Mouse (Mus musculus): ENCODE data around the gene Plxnc1. TPM values are rescaled to one million over a fixed set of nuclear protein-coding genes. Genes with fewer than 3 reads are reported as not detected.

The Plxnc1 gene
- polyA plus RNA-seq, 1 experiment = 82.8 TPM

DNA sequence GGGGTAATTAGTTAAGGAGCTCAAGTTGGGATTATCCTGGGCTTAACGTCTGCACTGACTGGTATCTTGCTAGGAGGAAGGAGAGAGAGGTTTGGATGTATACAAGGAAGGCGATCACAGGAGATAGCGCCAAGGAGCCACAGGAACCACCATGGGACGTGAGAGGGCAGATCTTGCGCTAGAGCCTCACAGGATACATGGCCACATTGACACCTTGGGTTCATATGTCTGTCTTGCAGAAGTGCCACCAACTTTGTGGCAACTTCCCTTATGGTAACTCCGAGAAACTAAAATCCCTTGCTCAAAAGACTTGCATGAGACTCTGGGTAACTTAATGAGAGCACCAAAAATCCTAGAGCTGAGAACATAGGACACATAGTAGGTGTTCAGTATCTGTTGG, 47.7 kb downstream of the Plxnc1 start:
- Histone ChIP-seq H3K4me1 (ENCODE audit: control insufficient read depth, insufficient read depth, low read length) (peaks cover 6% of the 10 kb centered on the region), H3K4me3 (ENCODE audit: insufficient read depth, low read length) (no peak overlapping the region), H3K27ac (ENCODE audit: insufficient read depth, low read depth, low read length) (no peak overlapping the region)
- TF ChIP-seq POLR2A (IDR thresholded peaks at IDR 0.05; ENCODE audit: borderline replicate concordance, low read depth, low read length) (no peak), CTCF (IDR thresholded peaks at IDR 0.05; ENCODE audit: low read depth, low read length) (no peak)

DNA sequence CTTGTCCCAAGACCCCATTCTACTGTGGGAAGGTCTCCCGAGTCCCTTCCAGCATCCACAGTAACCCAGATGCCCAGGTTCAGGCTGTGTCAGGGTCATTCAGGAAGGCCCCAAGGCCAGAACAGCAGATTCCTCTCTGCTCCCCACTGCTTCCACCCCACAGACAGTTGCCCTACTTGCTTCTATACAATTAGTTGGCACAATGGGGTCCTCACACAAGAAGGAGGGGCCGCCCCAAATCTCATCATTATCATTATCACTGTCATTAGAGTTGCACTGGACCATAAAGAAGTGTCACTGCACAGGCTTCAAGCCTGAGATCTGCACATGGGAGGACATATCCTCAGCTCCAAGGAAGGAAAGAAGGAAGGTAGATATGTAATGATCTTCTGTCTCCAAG, 48.3 kb downstream of the Plxnc1 start:
- no peak for TF ChIP-seq CTCF (IDR thresholded peaks at IDR 0.05; ENCODE audit: low read depth, low read length)
- TF ChIP-seq POLR2A (IDR thresholded peaks at IDR 0.05; ENCODE audit: borderline replicate concordance, low read depth, low read length) = no peak
- no peak overlapping the region for H3K27ac ChIP-seq (ENCODE audit: insufficient read depth, low read depth, low read length)
- peaks cover 7% of the 10 kb centered on the region for H3K4me1 ChIP-seq (ENCODE audit: control insufficient read depth, insufficient read depth, low read length)
- no peak overlapping the region for H3K4me3 ChIP-seq (ENCODE audit: insufficient read depth, low read length)

DNA sequence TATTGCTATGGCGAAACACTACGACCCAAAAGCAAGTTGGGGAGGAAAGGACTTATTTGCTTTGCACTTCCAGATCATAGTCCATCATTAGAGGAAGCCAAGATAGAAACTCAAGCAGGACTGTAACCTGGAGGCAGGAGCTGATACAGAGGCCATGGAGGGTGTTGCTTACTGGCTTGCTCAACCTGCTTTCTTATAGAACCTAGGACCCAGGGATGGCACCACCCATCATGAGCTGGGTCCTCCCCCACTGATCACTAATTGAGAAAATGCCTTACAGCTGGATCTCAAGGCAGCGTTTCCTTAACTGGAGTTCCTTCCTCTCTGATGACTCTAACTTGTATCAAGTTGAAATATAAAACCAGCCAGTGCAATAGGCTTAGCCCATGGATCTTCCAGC, 48.8 kb downstream of the Plxnc1 start:
- no peak overlapping the region for H3K27ac ChIP-seq (ENCODE audit: insufficient read depth, low read depth, low read length)
- no peak overlapping the region for H3K4me3 ChIP-seq (ENCODE audit: insufficient read depth, low read length)
- peaks cover 7% of the 10 kb centered on the region for H3K4me1 ChIP-seq (ENCODE audit: control insufficient read depth, insufficient read depth, low read length)
- TF ChIP-seq POLR2A (IDR thresholded peaks at IDR 0.05; ENCODE audit: borderline replicate concordance, low read depth, low read length) (no peak), CTCF (IDR thresholded peaks at IDR 0.05; ENCODE audit: low read depth, low read length) (no peak)

DNA sequence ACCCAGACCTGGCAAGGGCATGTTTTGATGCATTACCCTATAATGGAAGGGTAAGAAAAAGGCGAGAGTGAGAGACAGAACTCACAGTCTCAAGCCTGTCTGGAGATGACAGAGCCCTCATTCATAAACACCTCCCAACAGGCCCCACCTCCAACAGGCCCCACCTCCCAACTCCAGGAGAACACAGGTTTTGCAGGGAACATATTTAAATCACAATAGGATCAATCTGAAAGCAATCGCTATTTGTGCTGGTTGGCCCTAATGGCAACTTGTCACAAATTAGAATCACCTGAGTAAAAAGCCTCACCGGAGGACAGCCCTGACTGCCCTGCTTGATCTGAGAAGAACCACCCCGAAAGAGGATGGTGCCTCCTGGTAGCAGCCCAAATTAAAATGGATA, 54.9 kb downstream of the Plxnc1 start:
- H3K4me3 ChIP-seq (ENCODE audit: insufficient read depth, low read length) = no peak overlapping the region
- no peak overlapping the region for H3K27ac ChIP-seq (ENCODE audit: insufficient read depth, low read depth, low read length)
- H3K4me1 ChIP-seq (ENCODE audit: control insufficient read depth, insufficient read depth, low read length) = peaks cover 7% of the 10 kb centered on the region
- TF ChIP-seq CTCF (IDR thresholded peaks at IDR 0.05; ENCODE audit: low read depth, low read length) (no peak), POLR2A (IDR thresholded peaks at IDR 0.05; ENCODE audit: borderline replicate concordance, low read depth, low read length) (no peak)

DNA sequence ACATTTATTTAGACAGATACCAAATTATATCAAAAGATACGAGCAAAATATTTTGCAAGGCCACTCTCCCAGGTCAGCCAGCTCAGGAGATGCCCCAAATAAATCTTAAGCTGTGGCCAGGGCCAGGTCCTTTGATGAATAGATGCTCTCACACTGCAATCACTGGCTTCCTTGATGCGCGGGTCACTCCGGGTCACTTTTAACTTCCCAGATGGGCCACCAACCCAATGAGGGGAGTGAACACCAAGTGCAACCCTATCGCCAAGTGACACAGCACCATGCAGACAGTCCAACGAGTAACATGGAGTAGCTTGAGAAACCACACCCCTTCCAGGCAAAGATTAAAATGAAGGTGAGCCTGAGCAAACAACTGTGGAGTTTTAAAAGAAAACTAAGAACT, 61.4 kb downstream of the Plxnc1 start:
- TF ChIP-seq CTCF (IDR thresholded peaks at IDR 0.05; ENCODE audit: low read depth, low read length) (no peak), POLR2A (IDR thresholded peaks at IDR 0.05; ENCODE audit: borderline replicate concordance, low read depth, low read length) (no peak)

DNA sequence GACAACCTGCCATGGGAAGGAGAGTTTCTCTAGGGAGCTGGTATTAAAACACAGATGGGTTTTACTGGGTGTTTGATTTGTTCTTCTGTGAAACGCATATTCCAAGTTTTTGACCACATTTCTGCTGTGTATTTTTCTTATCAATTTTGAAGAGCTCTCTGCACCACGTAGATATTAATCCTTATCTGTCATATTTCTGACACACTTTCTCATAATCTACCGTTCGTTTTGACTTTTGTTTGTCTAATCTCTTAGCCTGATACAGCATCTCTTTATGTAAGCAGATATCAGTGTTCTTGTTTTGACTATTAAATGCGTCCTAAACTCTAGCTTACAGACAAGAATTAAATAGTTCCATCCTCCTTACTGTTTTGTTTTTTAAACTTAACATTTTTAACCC, 73.1 kb downstream of the Plxnc1 start:
- TF ChIP-seq CTCF (IDR thresholded peaks at IDR 0.05; ENCODE audit: low read depth, low read length) = no peak
- no peak for TF ChIP-seq POLR2A (IDR thresholded peaks at IDR 0.05; ENCODE audit: borderline replicate concordance, low read depth, low read length)
- no peaks in the 10 kb centered on the region for H3K4me1 ChIP-seq (ENCODE audit: control insufficient read depth, insufficient read depth, low read length)
- H3K27ac ChIP-seq (ENCODE audit: insufficient read depth, low read depth, low read length) = no peak overlapping the region
- H3K4me3 ChIP-seq (ENCODE audit: insufficient read depth, low read length) = no peak overlapping the region

More for the DNA sequence above, 61.4 kb downstream of the Plxnc1 start:
- no peak overlapping the region for H3K27ac ChIP-seq (ENCODE audit: insufficient read depth, low read depth, low read length)
- no peaks in the 10 kb centered on the region for H3K4me1 ChIP-seq (ENCODE audit: control insufficient read depth, insufficient read depth, low read length)
- no peak overlapping the region for H3K4me3 ChIP-seq (ENCODE audit: insufficient read depth, low read length)

DNA sequence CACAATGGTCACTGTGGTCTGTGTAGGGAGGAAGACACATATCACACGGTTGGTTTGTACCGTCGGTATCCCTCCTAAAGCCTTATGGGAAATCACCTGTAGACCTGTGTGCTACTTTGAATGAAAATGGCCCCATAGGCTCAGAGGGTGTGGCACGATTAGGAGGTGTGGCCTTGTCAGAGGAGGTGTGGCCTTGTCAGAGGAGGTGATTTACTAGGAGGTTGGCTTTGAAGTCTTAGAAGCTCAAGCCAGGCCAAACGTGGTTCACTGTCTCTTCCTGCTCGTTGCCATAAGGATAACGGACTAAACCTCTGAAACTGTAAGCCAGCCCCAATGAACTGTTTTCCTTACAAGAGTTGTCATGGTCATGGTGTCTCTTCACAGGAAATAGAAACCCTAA, 73.5 kb downstream of the Plxnc1 start:
- Histone ChIP-seq H3K4me1 (ENCODE audit: control insufficient read depth, insufficient read depth, low read length) (no peaks in the 10 kb centered on the region), H3K27ac (ENCODE audit: insufficient read depth, low read depth, low read length) (no peak overlapping the region)
- no peak for TF ChIP-seq POLR2A (IDR thresholded peaks at IDR 0.05; ENCODE audit: borderline replicate concordance, low read depth, low read length)
- no peak for TF ChIP-seq CTCF (IDR thresholded peaks at IDR 0.05; ENCODE audit: low read depth, low read length)

DNA sequence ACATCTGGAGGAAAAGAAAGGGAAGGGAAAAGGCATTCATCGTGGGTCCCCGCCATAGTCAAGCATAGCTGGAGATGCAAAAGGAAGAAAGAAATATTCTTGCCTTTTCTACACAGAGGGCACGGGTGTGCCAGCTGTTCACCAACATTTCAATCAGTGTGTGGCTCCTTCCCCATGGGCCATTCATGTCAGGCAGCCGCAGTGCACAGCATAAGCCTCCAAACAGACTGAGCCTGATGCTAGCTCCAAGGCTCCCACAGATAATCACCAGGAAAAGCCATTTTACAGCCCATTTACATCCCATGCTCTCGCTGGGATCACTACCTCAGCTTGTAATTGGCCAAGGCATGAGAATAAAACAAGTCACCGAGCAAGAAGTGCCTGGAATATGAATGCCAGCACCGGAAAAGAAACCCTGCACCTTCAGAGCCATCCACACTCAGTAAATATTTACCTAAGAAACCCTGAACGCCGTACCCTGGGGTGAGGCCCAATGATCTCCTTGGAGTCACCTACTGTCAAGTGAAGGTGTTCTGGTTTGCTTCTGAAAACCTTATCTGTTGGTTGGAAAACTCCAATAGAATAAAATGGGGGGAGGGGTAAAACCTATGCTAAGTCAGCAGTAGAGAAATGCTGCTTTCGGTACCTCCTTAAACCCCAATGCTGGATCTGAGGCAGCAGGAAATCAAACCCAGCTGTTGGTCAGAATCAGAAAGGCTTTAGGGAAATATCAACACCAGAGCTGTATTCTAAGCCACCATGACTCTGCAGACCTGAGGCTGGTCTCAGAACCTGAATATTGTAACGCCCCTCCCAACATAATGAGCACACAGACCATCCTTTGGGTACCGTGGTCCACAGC, 77.4 kb downstream of the Plxnc1 start:
- H3K27ac ChIP-seq (ENCODE audit: insufficient read depth, low read depth, low read length) = no peak overlapping the region
- TF ChIP-seq CTCF (IDR thresholded peaks at IDR 0.05; ENCODE audit: low read depth, low read length) = no peak
- no peak for TF ChIP-seq POLR2A (IDR thresholded peaks at IDR 0.05; ENCODE audit: borderline replicate concordance, low read depth, low read length)
- H3K4me1 ChIP-seq (ENCODE audit: control insufficient read depth, insufficient read depth, low read length) = no peaks in the 10 kb centered on the region
- H3K4me3 ChIP-seq (ENCODE audit: insufficient read depth, low read length) = no peak overlapping the region

More for the DNA sequence above, 73.5 kb downstream of the Plxnc1 start:
- H3K4me3 ChIP-seq (ENCODE audit: insufficient read depth, low read length) = no peak overlapping the region

DNA sequence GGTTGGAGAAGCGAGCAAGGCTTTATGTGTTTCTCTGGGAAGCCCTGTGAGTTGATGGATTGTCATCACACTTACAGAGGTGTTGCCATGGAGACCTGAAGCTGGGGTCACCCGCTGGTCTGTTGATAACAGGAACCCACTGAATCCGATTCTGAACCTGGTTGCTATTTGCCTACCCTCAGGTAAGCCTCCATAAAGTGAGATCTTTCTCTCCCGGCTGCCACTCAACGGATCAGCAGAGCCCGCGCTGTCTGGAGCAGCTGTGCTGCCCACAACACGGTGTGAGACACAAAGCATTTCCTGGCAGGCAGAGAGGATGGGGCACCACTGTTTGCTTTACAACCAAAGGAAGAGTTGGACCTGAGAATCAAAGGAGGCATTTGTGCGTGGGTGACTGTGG, 79.4 kb downstream of the Plxnc1 start:
- Histone ChIP-seq H3K27ac (ENCODE audit: insufficient read depth, low read depth, low read length) (no peak overlapping the region), H3K4me1 (ENCODE audit: control insufficient read depth, insufficient read depth, low read length) (no peaks in the 10 kb centered on the region), H3K4me3 (ENCODE audit: insufficient read depth, low read length) (no peak overlapping the region)
- no peak for TF ChIP-seq POLR2A (IDR thresholded peaks at IDR 0.05; ENCODE audit: borderline replicate concordance, low read depth, low read length)
- TF ChIP-seq CTCF (IDR thresholded peaks at IDR 0.05; ENCODE audit: low read depth, low read length) = no peak

DNA sequence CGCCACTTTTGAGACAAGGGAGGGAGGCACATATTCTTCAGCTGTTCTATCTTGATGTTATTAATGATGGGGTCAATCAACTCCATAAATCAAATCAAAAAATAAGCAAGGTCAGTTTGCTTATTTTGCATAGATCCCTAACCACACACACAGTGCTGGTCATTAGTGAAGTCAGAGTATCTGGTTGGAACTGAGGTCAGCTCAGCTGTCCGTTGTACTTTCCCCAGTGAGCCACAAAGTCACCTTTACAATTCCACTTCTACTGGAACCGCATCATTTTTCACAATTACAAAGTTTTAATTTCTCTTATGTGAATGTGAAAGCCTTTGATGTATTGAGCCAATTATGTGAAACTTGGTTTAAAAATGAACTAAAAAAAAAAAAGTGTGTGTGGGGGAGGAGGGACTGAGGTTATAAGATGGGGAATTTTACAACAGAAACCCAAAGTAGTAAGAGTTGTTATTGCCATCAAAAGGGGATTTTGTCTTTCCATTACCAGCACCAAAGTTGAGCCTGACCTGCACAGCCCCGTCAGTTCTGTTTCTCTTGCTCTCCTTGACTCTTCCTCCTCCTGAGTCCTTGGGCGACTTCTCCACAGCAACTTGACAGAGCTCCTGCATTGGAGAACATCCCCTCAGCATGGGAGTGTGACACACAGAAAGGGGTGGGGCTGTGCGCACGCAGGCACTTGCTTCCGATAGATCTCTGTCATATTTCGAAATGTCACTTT, 80.3 kb downstream of the Plxnc1 start:
- H3K4me3 ChIP-seq (ENCODE audit: insufficient read depth, low read length) = no peak overlapping the region
- TF ChIP-seq CTCF (IDR thresholded peaks at IDR 0.05; ENCODE audit: low read depth, low read length) (no peak), POLR2A (IDR thresholded peaks at IDR 0.05; ENCODE audit: borderline replicate concordance, low read depth, low read length) (no peak)
- H3K4me1 ChIP-seq (ENCODE audit: control insufficient read depth, insufficient read depth, low read length) = no peaks in the 10 kb centered on the region
- no peak overlapping the region for H3K27ac ChIP-seq (ENCODE audit: insufficient read depth, low read depth, low read length)

All from bone marrow macrophage, adult 2 months (primary cell).